Mouse (Mus musculus) forebrain, embryonic 14.5 days (tissue): ENCODE data around the gene Tfeb. TPM values are rescaled to one million over a fixed set of nuclear protein-coding genes. Genes with fewer than 3 reads are reported as not detected.
A peak's percentile ranks its signal among the peaks of the same experiment; 100 is the strongest.

ENCODE experiments used
- ATAC-seq: fragments of 200-750 bp; cut with Nextera tagmentation; 2 replicates; pipeline ENCODE4 v1.8.0; 2017; ENCODE audit warnings: mild to moderate bottlenecking, moderate library complexity
- DNase-seq: peaks from one replicate; pipeline ENCODE4 v3.0.0-alpha.2; 2015; ENCODE audit warnings: low spot score
- H3K27ac ChIP-seq: fragments of 300-500 bp; sonication (generic); 2 replicates; pipeline ENCODE4 v1.5.1; 2014; ENCODE audit warnings: low read depth, mild to moderate bottlenecking, control low read depth, low read length, moderate library complexity
- H3K27me3 ChIP-seq: fragments of 300-500 bp; sonication (generic); replicated peaks from 2 replicates; pipeline ENCODE4 v1.6.1; 2014; ENCODE audit warnings: low read length, control low read depth, mixed read lengths; ENCODE audit not compliant: control insufficient read depth, insufficient read depth
- H3K36me3 ChIP-seq: fragments of 300-500 bp; sonication (generic); 2 replicates; pipeline ENCODE4 v1.6.1; 2014; ENCODE audit warnings: low read length, control low read depth; ENCODE audit not compliant: control insufficient read depth, insufficient read depth
- H3K4me1 ChIP-seq: fragments of 300-500 bp; sonication (generic); 2 replicates; pipeline ENCODE4 v1.6.1; 2014; ENCODE audit warnings: antibody characterized with exemption, low read length, control low read depth; ENCODE audit not compliant: control insufficient read depth, insufficient read depth
- H3K4me2 ChIP-seq: fragments of 300-500 bp; sonication (generic); 2 replicates; pipeline ENCODE4 v1.6.1; 2014; ENCODE audit warnings: mild to moderate bottlenecking, control low read depth, low read length
- H3K4me3 ChIP-seq: fragments of 300-500 bp; sonication (generic); 2 replicates; pipeline ENCODE4 v1.5.1; 2014; ENCODE audit warnings: low read depth, low read length, control low read depth
- H3K9ac ChIP-seq: fragments of 300-500 bp; sonication (generic); 2 replicates; pipeline ENCODE4 v1.6.1; 2014; ENCODE audit warnings: mild to moderate bottlenecking, low read length, control low read depth, moderate library complexity
- H3K9me3 ChIP-seq: fragments of 300-500 bp; sonication (generic); replicated peaks from 2 replicates; pipeline ENCODE4 v1.6.1; 2016; ENCODE audit warnings: low read length, control low read depth, mixed read lengths; ENCODE audit not compliant: control insufficient read depth
- WGBS: fragments of 180-500 bp; shearing (Covaris S2); extraction: QIAGEN DNeasy Blood & Tissue Kit; methylation state at CpG from one replicate; pipeline ENCODE4 v1.1.7; 2014; 5-methylcytosine and 5-hydroxymethylcytosine counted together
- polyA plus RNA-seq: library from polyadenylated mRNA; unstranded; fragments of >200 nt; fragmentation: Nextera tagmentation; extraction: Ambion mirVana; gene quantifications from 2 replicates; pipeline ENCODE4 v1.2.1, GENCODE M21; 2014

Tfeb gene
- polyA plus RNA-seq, 1 experiment from 2014 or later = 2.4 TPM

DNA sequence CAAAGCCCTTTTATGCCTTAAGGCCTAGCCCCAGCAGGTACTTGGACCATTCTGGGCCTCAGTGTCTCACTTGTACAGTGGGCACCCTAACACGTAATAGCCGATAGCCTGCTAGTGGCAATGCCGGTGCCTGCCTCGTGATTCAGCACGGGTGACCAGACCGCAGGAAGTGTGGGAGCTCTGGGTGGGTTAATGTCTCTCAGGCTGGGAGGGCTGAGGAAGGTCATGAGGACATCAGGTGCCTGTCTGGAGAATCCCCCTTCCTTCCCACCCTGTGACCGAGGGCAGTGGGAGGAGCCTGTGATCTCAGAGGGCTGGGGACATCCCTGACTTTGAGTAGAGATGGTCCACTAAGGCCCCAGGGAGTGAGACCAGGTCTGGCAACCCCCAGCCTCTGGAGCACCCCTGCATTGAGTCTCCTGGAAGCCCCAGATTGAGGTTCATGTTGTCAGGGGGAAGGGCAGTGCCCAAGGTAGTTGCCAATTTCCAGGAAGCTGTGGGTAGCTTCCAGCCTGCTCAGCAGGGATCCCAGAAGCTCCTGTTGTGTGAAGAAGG lies 20.3 kb downstream of the Tfeb start:
- 87% methylated on average over 7 of the region's 7 CpGs for whole genome bisulfite sequencing

DNA sequence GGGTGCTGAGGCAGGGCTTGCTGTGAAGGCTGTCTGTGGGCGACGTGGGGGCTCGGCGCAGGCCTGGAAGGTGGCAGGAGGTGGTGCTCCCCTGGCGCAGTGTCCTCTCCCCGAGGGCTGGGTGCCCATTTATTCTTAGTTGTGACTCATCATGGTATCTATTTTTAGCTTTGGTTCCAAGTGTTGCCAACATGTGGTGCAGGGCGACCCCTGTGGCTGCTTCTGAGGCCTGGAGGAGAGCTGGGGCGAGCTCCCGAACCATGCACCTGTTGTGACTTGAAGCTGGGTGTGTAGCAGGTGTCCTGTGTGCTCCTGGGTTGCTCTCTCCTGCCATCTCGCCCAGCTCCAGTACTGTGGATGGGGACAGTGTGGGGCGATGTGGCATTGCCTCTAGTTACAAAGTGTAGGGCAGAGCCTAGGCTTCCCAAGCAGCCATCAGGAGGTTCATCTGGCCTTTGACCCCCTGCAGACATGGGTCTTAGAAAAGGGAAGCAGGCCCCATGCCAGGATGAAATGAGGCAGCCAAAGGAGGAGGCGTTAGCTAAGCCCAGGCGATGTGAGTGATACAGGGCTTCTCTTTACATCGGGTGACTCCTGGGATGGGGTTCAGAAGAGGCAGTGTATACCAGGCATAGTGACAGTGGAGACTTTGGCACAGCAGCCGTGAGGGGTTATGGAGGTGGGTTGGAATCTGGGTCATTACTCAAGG lies 23.0 kb downstream of the Tfeb start:
- no peak overlapping the region for H3K4me3 ChIP-seq
- H3K4me2 ChIP-seq = no peak overlapping the region
- no peaks in the 10 kb centered on the region for H3K36me3 ChIP-seq
- H3K27ac ChIP-seq = no peak overlapping the region
- no peaks in the 10 kb centered on the region for H3K27me3 ChIP-seq
- 74% methylated on average over 15 of the region's 15 CpGs for WGBS
- H3K9ac ChIP-seq = no peak overlapping the region
- H3K4me1 ChIP-seq = peaks cover 13% of the 10 kb centered on the region; the same call in 1 of the 2 replicates
- DNase-seq (no peak), ATAC-seq (no peak)
- no peaks in the 10 kb centered on the region for H3K9me3 ChIP-seq

More for the DNA sequence above, 20.3 kb downstream of the Tfeb start:
- no peak overlapping the region for H3K4me3 ChIP-seq
- no peaks in the 10 kb centered on the region for H3K36me3 ChIP-seq
- H3K27ac ChIP-seq = no peak overlapping the region
- H3K4me1 ChIP-seq = no peaks in the 10 kb centered on the region
- ATAC-seq = no peak
- DNase-seq = no peak
- no peak overlapping the region for H3K9ac ChIP-seq
- H3K27me3 ChIP-seq = no peaks in the 10 kb centered on the region
- H3K4me2 ChIP-seq = no peak overlapping the region
- H3K9me3 ChIP-seq = no peaks in the 10 kb centered on the region

- no peaks in the 10 kb centered on the region for H3K27me3 ChIP-seq
- ATAC-seq = no peak
- peak overlapping the region; percentile 7; the same call in 1 of the 2 replicates for H3K9ac ChIP-seq
- no peak overlapping the region for H3K27ac ChIP-seq
- no peaks in the 10 kb centered on the region for H3K36me3 ChIP-seq
- 90% methylated on average over 7 of the region's 7 CpGs for WGBS
- no peak overlapping the region for H3K4me2 ChIP-seq
- no peak overlapping the region for H3K4me3 ChIP-seq
- peaks cover 13% of the 10 kb centered on the region; the same call in 1 of the 2 replicates for H3K4me1 ChIP-seq
- no peaks in the 10 kb centered on the region for H3K9me3 ChIP-seq
- DNase-seq = no peak
These were observed 25.2 kb downstream of the Tfeb start for GRCm38 (mm10) chr17:47762028-47762427.

GRCm38 (mm10) chr17:47762518-47763340 lies 25.9 kb downstream of the Tfeb start:
- H3K4me3 ChIP-seq = no peak overlapping the region
- peak overlapping the region; percentile 37; the same call in 1 of the 2 replicates for H3K9ac ChIP-seq
- no peak overlapping the region for H3K4me2 ChIP-seq
- DNase-seq (peak; percentile 89), ATAC-seq (peak; percentile 96)
- WGBS = 57% methylated on average over 13 of the region's 13 CpGs
- no peaks in the 10 kb centered on the region for H3K36me3 ChIP-seq
- H3K27ac ChIP-seq = peak overlapping the region; percentile 71
- H3K4me1 ChIP-seq = peaks cover 13% of the 10 kb centered on the region; the same call in 1 of the 2 replicates
- H3K9me3 ChIP-seq = no peaks in the 10 kb centered on the region
- no peaks in the 10 kb centered on the region for H3K27me3 ChIP-seq

DNA sequence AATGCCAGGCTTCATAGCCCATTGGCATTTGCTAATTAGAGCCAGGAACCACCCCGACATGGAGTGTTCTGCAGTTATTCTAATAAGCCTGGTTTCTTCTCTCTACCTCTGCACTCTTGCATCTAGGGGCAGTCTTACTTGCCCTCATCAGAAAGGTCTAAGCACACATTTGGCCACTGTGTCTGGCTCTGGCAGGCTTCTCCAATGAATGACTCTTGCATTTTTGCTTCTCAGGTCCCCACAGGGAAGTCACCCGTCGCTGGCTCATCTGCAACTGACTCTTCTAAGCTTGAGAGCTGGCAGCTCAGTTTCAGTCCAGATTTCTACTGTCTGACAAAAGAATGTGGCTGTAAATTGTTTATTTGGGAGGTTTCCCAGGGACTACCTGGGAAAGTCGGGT lies 29.2 kb downstream of the Tfeb start:
- 80% methylated on average over 4 of the region's 4 CpGs for WGBS
- Histone ChIP-seq H3K9ac (no peak overlapping the region), H3K36me3 (no peaks in the 10 kb centered on the region), H3K27ac (no peak overlapping the region), H3K4me2 (no peak overlapping the region), H3K27me3 (no peaks in the 10 kb centered on the region), H3K4me3 (no peak overlapping the region), H3K4me1 (peaks cover 13% of the 10 kb centered on the region; the same call in 1 of the 2 replicates), H3K9me3 (no peaks in the 10 kb centered on the region)
- no peak for DNase-seq
- ATAC-seq = no peak

DNA sequence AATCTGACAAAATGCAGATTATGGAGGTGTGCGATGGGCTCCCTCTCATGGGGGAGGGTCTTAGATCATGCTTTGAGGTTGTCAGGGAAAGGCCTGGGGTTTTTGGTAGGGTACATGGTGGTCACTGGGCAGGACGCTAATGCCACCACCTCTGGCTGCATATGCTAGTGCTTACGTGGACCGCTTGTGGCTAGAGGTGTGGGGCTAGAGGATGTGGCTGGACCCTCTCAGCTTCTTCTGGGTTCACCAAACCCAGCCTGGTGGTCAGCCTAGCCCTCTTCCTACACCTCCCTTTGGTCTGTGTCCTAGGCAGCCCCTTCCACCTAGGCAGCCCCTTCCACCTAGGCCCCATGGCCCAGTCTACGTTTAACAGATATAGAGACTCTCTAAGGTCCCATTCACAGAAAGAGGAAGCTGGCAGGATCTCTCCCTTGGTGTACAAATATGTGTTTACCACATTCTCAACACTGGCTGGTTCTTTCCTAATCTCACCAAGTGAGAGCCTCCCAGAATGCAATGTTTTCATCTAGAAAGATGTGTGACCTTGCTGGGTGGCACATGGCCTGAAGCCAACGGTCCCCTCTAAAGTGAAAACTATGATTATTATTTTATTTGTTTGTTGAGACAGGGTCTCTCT lies 29.7 kb downstream of the Tfeb start:
- H3K9me3 ChIP-seq = no peaks in the 10 kb centered on the region
- H3K4me3 ChIP-seq = no peak overlapping the region
- DNase-seq = no peak
- no peak for ATAC-seq
- 91% methylated on average over 6 of the region's 6 CpGs for WGBS
- no peaks in the 10 kb centered on the region for H3K27me3 ChIP-seq
- H3K27ac ChIP-seq = no peak overlapping the region
- H3K9ac ChIP-seq = no peak overlapping the region
- H3K4me1 ChIP-seq = peaks cover 13% of the 10 kb centered on the region; the same call in 1 of the 2 replicates
- H3K36me3 ChIP-seq = no peaks in the 10 kb centered on the region
- no peak overlapping the region for H3K4me2 ChIP-seq

DNA sequence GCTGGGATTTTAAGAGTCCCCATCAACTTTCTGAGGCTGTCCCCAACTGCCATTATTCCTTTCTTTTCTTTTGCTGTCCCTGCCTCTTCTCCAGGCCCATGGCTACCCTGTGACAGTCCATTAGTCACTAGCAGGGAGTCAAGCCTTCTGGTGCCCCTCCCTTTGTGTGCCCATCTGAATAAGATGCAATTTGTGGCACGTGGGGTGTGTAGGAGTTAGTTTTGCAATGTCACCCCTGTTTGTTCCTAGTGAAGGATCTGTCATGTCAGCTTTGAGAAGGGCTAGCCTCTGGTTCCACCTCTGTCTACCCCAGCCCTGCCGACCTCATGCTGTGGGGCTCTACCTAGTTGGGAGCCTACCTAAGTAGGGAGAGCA lies 30.2 kb downstream of the Tfeb start:
- ATAC-seq (no peak), DNase-seq (no peak)
- Histone ChIP-seq H3K4me2 (no peak overlapping the region), H3K27ac (no peak overlapping the region), H3K4me3 (no peak overlapping the region), H3K4me1 (peaks cover 13% of the 10 kb centered on the region; the same call in 1 of the 2 replicates), H3K9me3 (0 out of 2 replicates have a peak, but pooled peaks cover 1% of the 10 kb centered on the region), H3K9ac (no peak overlapping the region), H3K36me3 (no peaks in the 10 kb centered on the region), H3K27me3 (no peaks in the 10 kb centered on the region)
- 69% methylated on average over 2 of the region's 2 CpGs for WGBS

DNA sequence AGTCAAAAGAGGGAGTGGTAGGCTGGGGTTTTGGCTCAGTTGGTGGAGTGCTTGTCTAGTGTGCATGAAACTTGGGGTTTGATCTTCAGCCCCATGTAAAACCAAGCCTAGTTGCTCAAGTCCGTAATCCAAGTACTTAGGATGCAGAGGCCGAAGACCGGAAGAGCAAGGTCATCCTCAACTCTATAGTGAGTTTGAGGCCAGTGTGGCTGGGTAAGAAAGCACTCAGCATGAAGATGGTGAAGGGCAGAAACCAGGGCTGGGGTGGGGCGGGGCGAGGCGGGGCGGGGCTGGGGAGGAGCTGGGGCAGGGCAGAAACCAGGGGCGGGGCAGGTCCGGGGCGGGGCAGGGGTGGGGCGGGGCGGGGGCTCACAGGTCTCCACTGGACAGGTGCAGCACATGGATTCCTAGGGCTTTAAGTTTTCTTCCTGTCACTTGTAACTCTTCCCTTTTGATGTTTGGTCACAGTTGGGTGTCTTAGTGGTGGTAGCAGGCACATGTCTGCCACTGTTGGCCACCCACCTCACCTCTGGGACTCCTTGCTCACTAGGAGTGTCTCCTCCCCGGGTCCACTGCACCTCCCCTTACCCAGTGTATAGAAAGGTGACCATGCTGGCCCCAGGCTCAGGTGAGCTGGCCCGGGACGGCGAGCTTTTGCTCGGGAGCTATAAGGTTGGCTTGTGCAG lies 30.8 kb downstream of the Tfeb start:
- H3K27me3 ChIP-seq = no peaks in the 10 kb centered on the region
- H3K9ac ChIP-seq = no peak overlapping the region
- H3K36me3 ChIP-seq = no peaks in the 10 kb centered on the region
- peaks cover 10% of the 10 kb centered on the region; the same call in 1 of the 2 replicates for H3K4me1 ChIP-seq
- no peak overlapping the region for H3K4me2 ChIP-seq
- WGBS = 68% methylated on average over 10 of the region's 17 CpGs
- H3K27ac ChIP-seq = no peak overlapping the region
- H3K4me3 ChIP-seq = no peak overlapping the region
- ATAC-seq (no peak), DNase-seq (no peak)
- 0 out of 2 replicates have a peak, but pooled peaks cover 2% of the 10 kb centered on the region for H3K9me3 ChIP-seq
